Mouse (Mus musculus) embryo, embryonic 9.5 days (tissue): ENCODE results near the gene Frmd5.

ENCODE experiments used
- DNase-seq: peaks from one replicate; pipeline ENCODE4 v3.0.0-alpha.2; 2017; ENCODE audit errors: extremely low spot score

Gene Frmd5

DNA sequence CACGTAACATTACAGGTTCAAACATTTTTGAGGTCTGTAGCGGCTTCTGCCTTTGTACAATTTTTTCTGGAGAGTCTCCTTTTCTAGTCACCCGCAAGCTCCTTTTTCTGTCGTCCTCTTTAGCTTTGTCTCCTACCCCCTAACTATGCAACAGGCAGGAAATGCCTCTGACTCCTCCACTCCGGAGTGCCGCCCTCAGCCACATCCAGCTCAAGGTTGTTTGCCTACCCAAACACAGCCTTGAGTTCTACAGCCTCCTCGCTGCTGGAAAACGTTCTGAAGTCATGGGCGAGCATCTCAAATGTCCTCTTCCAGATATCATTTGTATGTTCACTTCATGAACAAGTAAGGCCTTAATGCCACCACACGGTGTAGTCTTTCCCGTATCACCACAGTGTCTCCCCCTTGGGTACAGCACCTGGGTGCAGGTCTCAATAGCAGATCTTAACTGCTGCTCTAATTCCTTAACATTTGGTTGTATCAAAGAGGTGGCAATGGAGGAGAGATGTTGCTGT lies 45.5 kb downstream of the Frmd5 start:
- DNase-seq, result no peak

DNA sequence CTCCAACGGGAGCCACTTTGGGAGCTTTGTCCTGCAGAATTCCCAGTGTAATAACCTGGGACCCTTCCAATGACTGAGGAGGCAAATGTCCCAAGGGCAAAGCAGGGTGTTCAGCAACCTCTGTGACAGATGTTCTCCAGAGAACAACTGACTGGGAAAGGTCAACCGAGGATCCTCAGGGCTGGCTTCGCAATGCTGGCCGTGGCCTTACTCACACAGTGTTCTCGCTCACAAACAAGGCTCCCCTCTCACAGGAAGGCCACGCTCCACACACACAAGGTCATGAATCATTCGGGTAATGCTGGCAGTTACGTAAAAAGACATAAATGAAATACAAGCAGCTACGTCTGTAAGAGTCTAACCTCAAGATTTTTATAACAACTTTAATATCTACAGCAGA lies 46.2 kb downstream of the Frmd5 start:
- no peak for DNase-seq

DNA sequence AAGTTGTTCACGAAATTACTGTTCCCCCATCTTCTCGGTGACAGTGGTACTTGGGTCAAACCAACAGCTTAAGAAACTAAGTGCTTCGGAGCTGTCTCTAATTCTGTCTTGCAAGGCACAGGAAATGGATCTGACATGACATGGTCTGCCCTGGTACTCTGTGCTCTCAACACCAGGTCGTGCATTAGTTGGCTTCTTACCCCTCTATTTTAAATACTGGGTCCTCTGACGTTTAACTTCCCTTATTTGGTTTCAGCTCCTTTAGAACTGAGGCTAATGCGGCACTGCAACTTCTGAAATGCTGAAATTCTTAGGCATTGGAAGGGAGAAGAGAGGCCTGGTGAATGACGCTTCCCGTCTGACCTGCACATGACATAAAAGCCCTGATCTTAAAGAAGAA lies 48.6 kb downstream of the Frmd5 start:
- DNase-seq, result no peak

DNA sequence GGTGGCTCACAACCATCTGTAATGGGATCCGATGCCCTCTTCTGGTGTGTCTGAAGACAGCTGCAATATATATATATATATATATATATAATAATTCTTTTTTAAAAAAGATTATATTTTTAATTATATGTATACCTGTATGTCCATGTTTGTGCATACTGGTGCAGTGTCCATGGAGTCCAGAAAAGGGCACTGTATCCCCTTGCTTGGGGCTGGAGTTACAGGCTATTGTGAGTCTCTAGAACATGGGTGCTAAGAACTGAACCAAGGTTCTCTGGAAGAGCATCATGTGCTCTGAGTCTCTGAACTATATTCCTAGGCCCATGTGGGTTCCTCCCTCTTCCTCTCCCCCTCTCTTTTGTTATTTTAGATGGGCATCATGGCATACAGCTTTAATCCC lies 50.6 kb downstream of the Frmd5 start:
- DNase-seq, result no peak

DNA sequence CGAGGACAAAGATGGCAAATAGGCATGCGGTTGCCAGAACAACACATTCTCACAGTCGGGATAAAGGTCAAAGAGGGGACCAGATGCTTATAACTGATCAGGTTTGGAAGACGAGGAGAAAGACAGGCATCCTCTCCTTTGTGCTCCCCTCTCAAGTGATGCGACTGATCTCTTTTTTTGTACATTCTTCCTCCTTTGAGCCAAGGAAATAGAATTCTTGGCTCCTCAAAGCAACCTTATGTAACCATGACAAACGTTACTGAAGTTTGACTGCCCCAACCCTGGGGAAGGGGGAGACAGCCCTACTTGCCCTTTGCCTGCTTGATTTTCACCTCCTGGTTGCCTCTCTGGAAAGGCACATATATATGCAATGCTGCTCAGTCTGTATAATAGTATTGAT lies 51.8 kb downstream of the Frmd5 start:
- peak; percentile 22 for DNase-seq

DNA sequence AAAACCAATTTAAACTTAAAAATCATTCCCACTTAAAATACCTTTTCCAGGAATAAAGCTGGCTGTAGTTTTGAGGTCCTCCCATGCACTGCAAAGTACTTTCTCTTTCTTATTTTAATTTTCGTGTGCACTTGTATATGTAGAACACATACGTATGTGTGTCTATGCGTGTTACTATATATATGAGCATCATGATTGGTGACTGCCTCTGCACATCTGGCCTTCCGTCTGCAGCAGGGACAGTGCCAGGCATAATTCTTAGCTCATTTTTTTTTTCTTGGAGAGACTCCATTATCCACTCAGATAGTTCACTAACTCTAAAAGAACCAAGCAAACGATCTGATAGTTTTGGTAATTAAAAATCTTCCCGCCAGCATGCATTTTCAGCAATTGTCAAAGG lies 56.8 kb downstream of the Frmd5 start:
- DNase-seq, result no peak

DNA sequence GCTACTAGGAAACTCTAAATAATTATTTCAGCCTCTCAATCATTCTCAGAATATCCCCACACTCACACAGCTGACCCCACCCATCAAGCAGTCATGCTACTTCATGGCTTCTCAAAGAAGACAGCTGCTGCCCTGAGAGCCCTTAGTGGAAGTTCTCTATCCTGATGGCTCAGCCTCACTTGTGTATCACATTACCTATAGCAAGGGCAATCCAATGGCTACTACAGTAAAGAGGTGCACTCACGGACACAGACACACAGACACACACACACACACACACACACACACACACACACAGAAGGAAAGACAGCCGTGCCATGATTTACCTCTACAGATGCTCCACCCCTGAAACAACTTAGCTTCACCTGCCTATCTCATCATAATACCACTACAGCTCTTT lies 65.7 kb downstream of the Frmd5 start:
- DNase-seq, result no peak

DNA sequence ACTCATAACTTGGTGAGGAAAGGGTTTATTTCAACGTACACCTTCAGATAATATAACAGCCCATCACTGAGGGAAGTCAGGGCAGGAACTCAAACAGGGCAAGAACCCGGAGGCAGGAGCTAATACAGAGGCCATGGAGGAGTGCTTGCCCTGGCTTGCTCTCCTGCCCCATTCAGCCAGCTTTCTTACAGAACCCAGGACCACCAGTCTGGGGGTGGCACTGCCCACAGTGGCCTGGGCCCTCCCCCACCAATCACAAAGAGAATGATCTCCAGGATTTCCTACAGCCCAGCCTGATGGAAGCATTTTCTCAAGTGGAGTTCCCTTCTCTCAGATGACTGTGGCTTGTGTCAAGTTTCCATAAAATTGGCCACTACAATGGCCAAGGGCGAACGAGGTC lies 67.5 kb downstream of the Frmd5 start:
- DNase-seq, result no peak

DNA sequence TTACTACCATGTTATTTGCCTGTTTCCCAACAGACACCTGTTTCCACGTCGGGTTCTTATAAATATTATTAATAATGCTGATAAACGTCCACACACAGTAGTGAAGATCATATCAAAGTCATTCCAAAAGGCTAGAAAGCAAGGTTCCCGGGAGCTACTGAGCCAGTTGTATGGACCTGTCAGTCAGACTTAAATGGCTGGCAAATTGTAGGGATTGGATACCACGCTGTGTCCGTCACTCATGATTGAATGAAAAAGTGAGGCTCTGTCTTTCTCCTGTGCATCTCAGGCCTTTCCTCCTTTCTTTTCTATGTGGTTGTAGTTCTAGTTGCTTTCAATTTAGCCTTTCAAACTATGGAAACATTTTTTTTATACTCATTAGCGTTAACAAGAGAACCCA lies 73.5 kb downstream of the Frmd5 start:
- DNase-seq, result no peak

DNA sequence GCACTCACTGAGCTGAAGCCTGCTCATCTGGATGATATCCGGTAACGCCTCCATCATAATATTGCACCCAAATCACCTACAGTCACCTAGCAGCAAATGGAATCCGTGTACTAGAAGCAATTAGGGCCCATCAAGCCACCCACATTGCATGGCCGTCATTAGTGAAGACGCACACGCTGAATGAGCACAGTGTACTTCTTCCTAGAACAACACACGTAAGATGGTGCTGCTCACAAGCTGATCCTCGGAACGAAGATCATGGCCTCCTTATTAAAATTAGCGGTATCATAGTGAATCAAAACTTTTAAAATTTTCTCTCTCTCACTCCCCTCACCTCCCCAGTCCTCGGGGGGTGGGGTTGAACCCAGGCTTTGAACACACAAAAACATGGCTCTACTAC lies 76.4 kb downstream of the Frmd5 start:
- DNase-seq, result no peak

DNA sequence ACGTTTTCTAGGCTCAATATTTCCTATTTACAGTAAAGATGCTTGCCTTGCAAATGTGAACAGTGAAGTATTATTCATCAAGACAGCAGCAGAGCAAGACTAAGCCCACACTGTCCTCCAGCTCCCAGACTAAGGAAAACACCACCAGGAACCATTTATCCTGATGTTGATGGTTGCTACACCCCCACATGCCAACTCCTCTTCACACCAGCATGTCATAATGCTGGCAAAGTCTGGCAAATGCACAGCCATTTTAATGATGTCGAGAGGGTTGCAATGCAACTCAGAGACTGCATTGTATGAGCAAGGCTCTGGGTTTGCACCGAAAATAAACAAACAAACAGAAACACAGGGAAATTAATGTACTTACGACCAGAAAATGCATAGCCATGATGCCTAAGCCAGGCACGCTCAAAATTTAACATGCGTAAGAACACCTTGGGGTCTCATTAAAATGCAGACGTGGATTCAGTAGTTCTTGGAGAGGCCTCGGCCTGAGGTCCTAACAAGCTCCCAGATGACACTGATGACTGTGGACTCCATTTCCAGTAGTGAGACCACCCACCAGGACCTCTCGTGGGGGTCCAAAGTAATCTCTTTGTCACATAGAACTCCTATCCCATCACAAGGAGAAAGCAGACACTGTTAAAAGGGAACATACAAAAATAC lies 77.8 kb downstream of the Frmd5 start:
- DNase-seq, result no peak

DNA sequence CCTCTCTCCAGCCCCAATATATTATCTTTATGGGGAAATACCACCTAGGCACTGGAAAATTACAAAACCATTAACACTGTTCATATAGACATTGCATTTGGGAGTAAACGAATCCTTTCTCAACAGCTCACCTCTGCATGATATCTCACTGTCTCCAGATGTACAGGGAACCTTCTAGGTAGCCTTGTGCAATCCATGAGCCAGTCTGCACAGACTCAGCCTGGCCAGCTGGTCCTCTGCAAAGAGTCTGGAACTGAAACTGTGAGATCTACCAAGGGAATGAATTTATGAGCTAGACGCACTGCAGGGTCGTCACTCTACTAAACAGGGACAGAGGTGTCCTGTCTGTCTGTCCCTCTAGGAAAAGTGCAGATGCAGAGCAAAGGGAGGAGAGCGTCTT lies 82.0 kb downstream of the Frmd5 start:
- no peak for DNase-seq

DNA sequence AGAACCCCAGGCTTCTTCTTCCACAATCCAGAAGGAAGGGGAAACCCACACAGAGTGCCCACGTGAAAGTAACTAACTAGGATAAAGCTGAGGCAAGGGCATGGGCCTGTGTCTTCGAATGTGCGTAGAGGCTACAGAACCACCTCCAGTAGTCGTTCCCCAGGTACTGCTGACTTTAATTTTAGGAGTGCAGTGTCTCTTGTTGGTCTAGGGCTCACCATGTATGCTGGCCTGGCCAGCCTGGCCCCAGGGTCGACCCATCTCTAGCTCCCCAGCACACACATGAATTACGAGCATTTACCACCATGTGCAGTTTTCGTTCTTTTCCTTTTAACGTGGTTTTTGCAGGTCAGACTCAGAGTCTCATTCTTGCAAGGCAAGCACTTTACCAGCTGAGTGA lies 83.1 kb downstream of the Frmd5 start:
- no peak for DNase-seq

DNA sequence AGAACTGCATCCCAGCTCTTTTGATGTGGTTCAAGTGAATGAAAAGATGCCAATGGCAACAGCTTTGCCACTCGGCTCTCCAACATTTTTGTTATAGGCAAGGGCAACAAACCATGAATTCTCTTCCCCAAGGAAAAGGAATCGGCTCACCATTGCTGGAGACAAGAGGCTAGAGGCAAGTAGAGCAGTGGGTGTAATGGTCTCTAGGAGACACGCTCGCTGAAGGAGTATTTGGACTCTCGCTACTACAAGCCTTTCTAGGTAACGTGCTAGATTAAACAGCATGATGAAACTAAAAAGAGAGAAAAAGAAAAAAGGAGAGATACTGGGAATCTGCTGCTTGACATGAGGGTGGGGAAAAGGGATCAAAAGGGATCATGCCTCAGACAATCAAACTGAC lies 87.9 kb downstream of the Frmd5 start:
- no peak for DNase-seq

DNA sequence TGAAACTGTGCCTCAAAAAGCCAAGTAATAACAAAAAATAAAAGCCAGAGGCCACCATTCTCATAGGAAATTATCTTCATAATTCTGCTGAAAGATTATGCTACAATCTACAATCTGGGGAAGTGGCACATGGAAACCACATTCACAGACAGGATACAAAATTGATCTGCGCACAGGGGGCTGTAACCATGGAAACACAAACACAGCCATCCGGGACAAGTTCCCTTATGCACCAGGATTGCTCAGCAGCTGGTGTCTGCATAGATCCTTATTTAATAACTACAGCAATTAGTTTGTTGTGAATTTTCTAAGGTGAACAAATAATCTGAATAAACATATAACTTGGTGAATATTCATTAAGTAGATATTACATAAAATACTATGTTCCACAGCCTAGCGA lies 89.8 kb downstream of the Frmd5 start:
- no peak for DNase-seq

DNA sequence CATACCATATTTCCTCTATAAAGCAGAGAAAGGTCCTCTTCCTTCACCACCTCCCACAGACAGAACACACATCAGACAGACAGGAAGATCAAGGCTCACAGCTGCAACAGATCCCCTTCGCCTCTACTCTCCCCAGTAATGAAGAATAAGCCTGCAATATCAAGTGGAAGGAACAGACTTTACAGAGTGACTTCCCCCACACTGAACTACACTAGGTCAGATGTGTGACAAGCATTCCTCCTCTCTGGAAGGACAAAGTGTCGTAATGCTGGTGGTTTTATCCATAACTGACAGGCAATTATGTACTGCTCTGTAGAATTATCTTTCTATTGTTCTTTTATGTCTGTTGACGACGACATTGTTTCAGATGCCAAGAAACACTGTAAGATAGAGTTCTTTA lies 93.3 kb downstream of the Frmd5 start:
- DNase-seq, result no peak

DNA sequence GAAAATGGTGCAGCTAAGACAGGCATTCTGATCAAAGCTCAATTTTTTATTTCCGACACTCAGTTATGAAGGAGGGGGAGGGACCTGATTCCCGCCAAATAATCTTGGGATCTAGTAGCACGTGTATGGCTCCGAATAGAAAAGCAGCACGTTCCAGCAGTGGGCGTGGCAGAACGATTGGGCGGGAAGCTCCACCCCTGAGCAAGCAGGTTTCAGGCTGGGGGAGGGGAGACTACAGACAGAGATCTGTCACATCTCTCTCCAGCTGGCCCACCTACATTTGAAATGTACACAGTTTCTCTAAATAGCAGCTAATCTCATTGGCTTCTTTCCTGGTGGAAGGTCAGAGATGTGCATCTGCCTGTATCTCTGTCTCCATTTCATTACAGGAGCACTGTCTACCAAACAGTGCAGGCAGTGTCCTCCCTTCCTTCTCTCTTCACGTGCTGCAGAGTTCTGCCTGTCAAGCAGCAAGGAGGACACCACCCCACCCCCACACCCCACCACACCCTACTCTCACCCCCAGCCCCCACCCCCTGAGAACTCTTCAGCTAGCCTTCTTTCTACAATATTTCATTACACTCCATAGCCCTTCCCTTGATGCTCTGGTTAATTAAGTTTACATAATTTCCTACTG lies 95.0 kb downstream of the Frmd5 start:
- DNase-seq, result peak; percentile 15

DNA sequence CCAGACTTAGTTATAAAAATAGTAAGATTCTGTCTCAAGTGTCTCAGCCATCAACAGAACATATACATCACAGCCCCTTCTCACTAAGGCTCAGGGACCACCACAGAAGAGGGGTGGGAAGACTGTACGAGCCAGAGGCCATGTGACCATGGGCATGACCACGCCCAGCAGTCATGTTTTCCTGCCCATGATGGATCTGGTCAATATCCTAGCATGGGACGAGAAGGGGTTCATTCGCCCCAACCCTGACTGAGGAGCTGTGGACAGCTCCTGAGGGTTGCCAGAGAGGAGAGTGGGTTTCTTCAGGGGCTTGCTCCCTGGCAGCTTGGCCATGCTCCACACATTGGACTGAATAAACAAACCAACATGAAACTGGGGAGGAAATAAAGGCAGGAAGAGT lies 97.8 kb downstream of the Frmd5 start:
- no peak for DNase-seq

DNA sequence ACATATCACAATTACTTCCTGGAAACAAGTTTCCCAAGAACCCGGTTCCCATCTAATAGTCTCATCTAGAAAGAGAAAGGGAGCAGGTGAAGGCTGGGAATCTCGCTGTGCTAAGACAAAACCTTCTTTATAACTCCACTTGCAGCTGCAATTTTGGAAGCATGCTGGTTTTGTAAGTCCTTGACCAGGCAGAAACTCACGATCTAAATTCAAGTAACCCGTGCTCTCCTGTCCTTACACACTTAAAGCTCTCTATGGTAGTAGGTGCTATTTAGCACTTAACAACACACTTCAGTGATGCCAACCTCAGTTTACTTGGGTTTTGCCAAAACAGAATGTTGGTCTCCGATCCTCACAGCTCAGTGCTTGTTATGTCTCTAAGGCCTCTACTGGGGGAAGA lies 99.4 kb downstream of the Frmd5 start:
- DNase-seq, result no peak

DNA sequence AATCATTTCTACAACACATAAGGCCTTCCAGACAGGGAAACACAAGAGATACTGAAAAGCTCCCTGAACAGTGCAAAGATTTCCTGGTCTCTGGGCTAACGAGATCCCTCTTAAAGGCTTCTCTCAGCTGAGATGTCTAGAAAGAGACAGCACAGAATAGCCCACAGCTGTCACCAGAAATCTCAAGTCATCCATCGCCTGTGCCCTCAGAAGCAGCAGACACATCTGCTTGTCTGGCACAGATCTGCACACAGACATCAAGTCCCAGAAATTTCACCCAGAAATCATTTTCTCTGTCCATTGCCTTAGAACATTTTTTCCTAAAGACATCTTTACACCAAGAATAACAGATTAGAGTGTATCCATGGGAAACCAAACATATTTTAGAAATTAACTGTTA lies 101.1 kb downstream of the Frmd5 start:
- DNase-seq, result no peak

DNA sequence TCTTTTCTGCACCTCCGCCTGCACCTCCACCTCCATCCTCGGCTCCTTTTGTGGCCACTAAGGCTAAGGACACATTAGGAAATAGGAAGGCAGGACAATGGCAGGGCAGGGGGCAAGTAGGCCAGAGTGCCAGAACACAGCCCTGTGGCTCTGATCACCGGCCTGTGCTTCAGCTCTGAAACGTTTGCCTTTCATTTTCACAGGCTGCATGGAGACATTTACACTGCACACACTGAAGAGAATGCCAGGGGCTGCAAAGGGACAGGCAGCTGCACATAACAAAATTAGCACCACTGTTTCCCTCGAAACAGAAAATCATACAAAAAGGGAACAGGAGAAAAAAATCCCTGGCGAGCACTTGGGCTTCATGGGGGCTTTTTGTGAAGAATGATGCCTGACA lies 107.6 kb downstream of the Frmd5 start:
- no peak for DNase-seq

DNA sequence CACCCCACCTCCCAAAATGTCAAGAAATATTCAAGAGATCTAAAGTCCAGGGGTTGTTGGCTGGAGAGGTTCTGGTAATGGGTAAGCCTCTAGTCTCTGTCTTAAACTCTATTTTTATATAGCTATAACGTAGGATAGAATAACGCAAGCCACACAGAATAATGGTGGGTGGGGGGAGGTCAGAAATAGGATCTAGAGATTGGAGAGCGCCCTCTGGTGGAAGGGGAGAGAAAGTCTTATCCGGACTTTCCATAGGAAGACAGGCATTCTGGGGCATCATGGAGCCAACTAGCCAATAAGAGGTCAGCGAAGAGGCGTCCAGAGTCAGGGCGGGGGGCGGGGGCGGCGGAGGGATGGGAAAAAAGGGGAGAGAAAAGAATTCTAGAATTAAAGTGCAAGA lies 111.5 kb downstream of the Frmd5 start:
- no peak for DNase-seq

DNA sequence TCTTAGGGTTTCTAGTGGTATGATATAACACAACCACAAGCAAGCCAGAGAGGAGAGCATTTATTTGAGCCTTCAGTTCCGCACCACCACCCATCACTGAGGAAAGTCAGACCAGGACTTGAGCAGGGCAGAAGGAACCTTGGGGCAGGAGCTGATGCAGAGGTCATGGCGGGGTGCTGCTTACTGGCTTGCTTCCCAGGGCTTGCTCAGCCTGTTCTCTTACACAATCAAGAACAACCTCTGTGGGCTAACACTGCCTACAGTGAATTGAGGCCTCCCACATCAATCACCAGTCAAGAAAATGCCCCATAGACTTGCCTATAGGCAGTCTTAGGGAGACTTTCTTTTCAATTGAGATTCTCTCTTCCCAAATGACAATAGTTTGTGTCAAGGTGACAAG lies 118.8 kb downstream of the Frmd5 start:
- DNase-seq, result no peak

DNA sequence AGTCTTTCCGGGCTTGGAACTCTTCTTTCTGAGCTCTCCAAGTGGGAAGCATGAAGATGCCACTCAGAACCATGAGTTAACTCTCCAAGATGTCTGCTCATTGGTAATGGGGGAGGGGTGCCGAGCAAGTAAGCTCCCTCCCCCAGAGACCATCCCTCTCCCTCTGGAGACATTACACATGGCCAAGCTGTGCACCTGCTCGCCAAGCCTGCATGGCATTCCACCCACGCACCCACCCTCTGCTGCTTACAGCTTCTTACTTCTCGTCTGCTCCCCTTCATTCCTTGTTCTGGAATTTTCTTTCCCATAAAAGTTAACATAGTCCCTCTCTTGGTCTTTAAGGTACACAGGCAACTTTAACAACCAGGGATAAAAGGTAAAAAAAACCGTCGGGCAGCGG lies 123.3 kb downstream of the Frmd5 start:
- DNase-seq, result no peak
